In genomic region chr3:108405536-108406305, GRCm38 (mm10) we compare ENCODE assay signal across 9 mouse cellular contexts. TPM values are rescaled to one million over a fixed set of nuclear protein-coding genes. Genes with fewer than 3 reads are reported as not detected.
DNase-seq lines count a peak whose midpoint lies in the region; ATAC-seq and TF ChIP-seq lines count a peak whose summit lies in the region.
"Had no signal": no experiment of that assay in that cellular context is flagged by ENCODE, and none has a peak within 500 bp of the region (broad histone marks: within the 10 kb centered on the region; RNA-seq: fewer than 3 reads in every experiment).

No protein-coding gene starts in this region.

- H3K36me3 ChIP-seq in midbrain, embryonic 13.5 days: peaks cover 84% of the 10 kb centered on the region
- no peaks in the 10 kb centered on the region for H3K36me3 ChIP-seq in thymus, adult 2 months (ENCODE audit: control insufficient read depth, insufficient read depth, low read length)

- peak; percentile 16 for ATAC-seq in midbrain, embryonic 13.5 days

- no peaks in the 10 kb centered on the region for H3K9me3 ChIP-seq in midbrain, embryonic 13.5 days

- H3K4me3 ChIP-seq in midbrain, embryonic 13.5 days (replicated peaks): no peak overlapping the region
- H3K4me3 ChIP-seq in thymus, adult 2 months (ENCODE audit: control insufficient read depth, insufficient read depth, low read length): no peak overlapping the region
- H3K4me3 ChIP-seq: heart, adult 2 months had no signal

- no peaks in the 10 kb centered on the region for H3K27me3 ChIP-seq in midbrain, embryonic 13.5 days
- no peaks in the 10 kb centered on the region for H3K27me3 ChIP-seq in thymus, adult 2 months (ENCODE audit: control insufficient read depth, insufficient read depth, low read length)

- 15% methylated on average over 14 of the region's 14 CpGs for WGBS in midbrain, embryonic 13.5 days
- 81% methylated on average over 14 of the region's 14 CpGs for WGBS in thymus, adult 2 months

- TF ChIP-seq CTCF in thymus, adult 2 months (IDR thresholded peaks at IDR 0.05; ENCODE audit: borderline replicate concordance, control insufficient read depth, extremely low read depth, insufficient read depth, low read length, poor library complexity): no peak

- peaks cover 77% of the 10 kb centered on the region for H3K4me1 ChIP-seq in midbrain, embryonic 13.5 days (replicated peaks)
- H3K4me1 ChIP-seq in thymus, adult 2 months (replicated peaks; ENCODE audit: control insufficient read depth, insufficient read depth, low read length): no peaks in the 10 kb centered on the region

- H3K27ac ChIP-seq in midbrain, embryonic 13.5 days: peak overlapping the region; percentile 85
- no peak overlapping the region for H3K27ac ChIP-seq in thymus, adult 2 months (ENCODE audit: control insufficient read depth, insufficient read depth, low read length)
- H3K27ac ChIP-seq: heart, adult 2 months had no signal

- peak overlapping the region; percentile 39 for H3K4me2 ChIP-seq in midbrain, embryonic 13.5 days (replicated peaks)

- H3K9ac ChIP-seq in midbrain, embryonic 13.5 days (replicated peaks): peak overlapping the region; percentile 59

- peak; percentile 73 for DNase-seq in embryo, embryonic 10 days (ENCODE audit: low spot score)
- no peak for DNase-seq in embryo, embryonic 9.5 days (ENCODE audit: extremely low spot score)
- peak; percentile 76 for DNase-seq in R1 (ENCODE audit: low read depth, low spot score)
- peak; percentile 96 for DNase-seq in gonadal fat pad, adult 2 months (ENCODE audit: low read depth)
- no peak for DNase-seq in spleen, postnatal 14 days (ENCODE audit: low spot score in 2 of 2)
- no peak for DNase-seq in thymus, adult 2 months
- no peak for DNase-seq in adrenal gland, postnatal 36 days
- DNase-seq: heart, adult 2 months had no signal

- TF ChIP-seq POLR2A in thymus, adult 2 months (IDR thresholded peaks at IDR 0.05; ENCODE audit: control insufficient read depth, extremely low read depth, insufficient read depth, low read length, poor library complexity): no peak

RNA-seq across cellular contexts. Expression of gene Celsr2, which starts 9.6 kb away (rescaled TPM):
- polyA plus RNA-seq in gonadal fat pad, adult 2 months (2012; rRNA removed): 18.5 and 28.7 TPM in 2 replicates
- 56.5 and 65.5 TPM in 2 replicates for polyA plus RNA-seq in midbrain, embryonic 13.5 days (2015; fragmentation: Nextera tagmentation; extraction: Ambion mirVana)
- polyA plus RNA-seq in thymus, adult 2 months (2012; rRNA removed): 28.2 and 37.6 TPM in 2 replicates
- 1 to 10 TPM; 5.6 to 8.1 TPM for total RNA-seq in adrenal gland, postnatal 36 days (2021)

RNA-seq across cellular contexts. Expression of gene Psrc1, which starts 22.1 kb away (rescaled TPM):
- polyA plus RNA-seq in gonadal fat pad, adult 2 months (2012; rRNA removed): 1.2 and 1.5 TPM in 2 replicates
- 23.7 and 25.4 TPM in 2 replicates for polyA plus RNA-seq in midbrain, embryonic 13.5 days (2015; fragmentation: Nextera tagmentation; extraction: Ambion mirVana)
- 27.9 and 29.9 TPM in 2 replicates for polyA plus RNA-seq in thymus, adult 2 months (2012; rRNA removed)
- total RNA-seq in adrenal gland, postnatal 36 days (2021): 1 to 10 TPM; 1.0 to 1.6 TPM

RNA-seq across cellular contexts. Expression of gene Sars, which starts 39.3 kb away (rescaled TPM):
- 55.8 and 63.1 TPM in 2 replicates for polyA plus RNA-seq in gonadal fat pad, adult 2 months (2012; rRNA removed)
- polyA plus RNA-seq in midbrain, embryonic 13.5 days (2015; fragmentation: Nextera tagmentation; extraction: Ambion mirVana): 208 and 216 TPM in 2 replicates
- 45.7 and 46.5 TPM in 2 replicates for polyA plus RNA-seq in thymus, adult 2 months (2012; rRNA removed)
- 100 to 1,000 TPM; 185 to 210 TPM for total RNA-seq in adrenal gland, postnatal 36 days (2021)

RNA-seq across cellular contexts. Expression of gene Mybphl, which starts 41.0 kb away (rescaled TPM):
- 0.15 TPM in 1 of 2 replicates, not detected in the other for polyA plus RNA-seq in gonadal fat pad, adult 2 months (2012; rRNA removed)
- polyA plus RNA-seq in midbrain, embryonic 13.5 days (2015; fragmentation: Nextera tagmentation; extraction: Ambion mirVana): not detected in 2 replicates
- polyA plus RNA-seq in thymus, adult 2 months (2012; rRNA removed): 8.3 and 16.6 TPM in 2 replicates
- not detected for total RNA-seq in adrenal gland, postnatal 36 days (2021)

Comparison
In these comparisons a context has a peak if more than half of its experiments do, and no peak if none do; other contexts are left out.
1. DNase-seq: peak in embryo, embryonic 10 days (single experiment), R1 (single experiment) and gonadal fat pad, adult 2 months (single experiment); none in embryo, embryonic 9.5 days (single experiment), spleen, postnatal 14 days (0 of 2), thymus, adult 2 months (single experiment) and adrenal gland, postnatal 36 days (0 of 2).